Mouse (Mus musculus) kidney, adult 2 months (tissue): ENCODE data around the gene Rps27.
A peak's percentile ranks its signal among the peaks of the same experiment; 100 is the strongest.

Source experiments
- CTCF ChIP-seq: fragments of 200-500 bp; conservative IDR thresholded peaks from 2 replicates; pipeline ENCODE4 v1.5.1; 2011; ENCODE audit warnings: low read depth, mild to moderate bottlenecking, control low read depth, low read length, moderate library complexity, mixed read lengths; ENCODE audit not compliant: insufficient read depth, insufficient read length
- POLR2A ChIP-seq: fragments of 200-500 bp; IDR thresholded peaks from one replicate; pipeline ENCODE4 v1.6.1; 2011; ENCODE audit warnings: low read depth, low read length, control low read depth

DNA sequence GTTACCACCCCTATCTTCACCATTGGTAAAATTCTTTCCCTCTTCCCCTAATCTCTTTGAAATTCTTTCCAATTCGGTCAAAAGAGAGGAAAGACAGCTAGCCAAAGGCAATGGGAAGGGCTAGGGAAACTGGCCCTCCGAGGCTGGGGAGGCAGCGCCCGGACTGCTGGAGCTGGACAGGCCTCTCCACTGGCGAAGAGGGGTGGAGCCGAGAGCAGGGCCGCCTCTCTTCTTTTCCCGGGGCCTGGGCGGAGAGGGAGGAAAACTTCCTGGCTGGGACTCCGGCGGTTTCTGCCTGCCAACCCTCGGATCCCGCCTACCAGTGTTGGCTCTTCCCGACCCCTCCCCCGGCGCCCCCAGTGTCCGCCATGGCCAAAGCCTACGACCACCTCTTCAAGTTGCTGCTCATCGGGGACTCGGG lies 7.1 kb upstream of the Rps27 start:
- TF ChIP-seq POLR2A (peak; percentile 40), CTCF (no peak)
